Mouse (Mus musculus) liver, embryonic 14.5 days (tissue): ENCODE data around the gene Lamc2.

ENCODE experiments used
- CTCF ChIP-seq: IDR thresholded peaks from 2 replicates; pipeline ENCODE4 v1.5.1; 2016; ENCODE audit warnings: antibody characterized with exemption, low read depth, control low read depth
- EP300 ChIP-seq: IDR thresholded peaks from 2 replicates; pipeline ENCODE4 v1.6.1; 2016; ENCODE audit warnings: antibody characterized with exemption, low read depth

GRCm38 (mm10) chr1:153138486-153138885 is 47.8 kb downstream of the Lamc2 start:
- no peak for TF ChIP-seq EP300
- TF ChIP-seq CTCF: no peak
